Mouse (Mus musculus): ENCODE results near the gene Trp53i11. TPM values are rescaled to one million over a fixed set of nuclear protein-coding genes. Genes with fewer than 3 reads are reported as not detected.

Gene Trp53i11
- total and polyA plus RNA-seq, 3 experiments, result not detected

GRCm38 (mm10) chr2:93237055-93237454 is 49.7 kb downstream of the Trp53i11 start:
- Histone ChIP-seq H3K79me2 (ENCODE audit: control insufficient read depth, insufficient read depth, low read length, poor library complexity) (no peaks in the 10 kb centered on the region), H3K4me3 (ENCODE audit: control insufficient read depth in 1 of 2, insufficient read depth in 1 of 2, low read depth in 2 of 2, low read length in 2 of 2) (no peak overlapping the region), H3K36me3 (ENCODE audit: control insufficient read depth in 1 of 2, insufficient read depth in 2 of 2, low read length in 2 of 2) (no peaks in the 10 kb centered on the region), H3K27ac (ENCODE audit: control insufficient read depth, low read depth, low read length) (no peak overlapping the region), H3K4me1 (ENCODE audit: control insufficient read depth in 1 of 2, insufficient read depth in 2 of 2, low read length in 2 of 2) (no peaks in the 10 kb centered on the region; a peak in 1 of 4 replicates), H3K27me3 (ENCODE audit: control insufficient read depth in 1 of 2, insufficient read depth in 2 of 2, low read length in 2 of 2) (peaks cover 0 to under 1% of the 10 kb centered on the region in 2 experiments; a peak in 1 of 4 replicates), H3K9ac (ENCODE audit: control insufficient read depth, low read depth, low read length, poor library complexity, severe bottlenecking) (no peak overlapping the region), H3K9me3 (replicated peaks; ENCODE audit: insufficient read depth, low read length) (no peaks in the 10 kb centered on the region)
- DNase-seq (ENCODE audit: low read depth, low spot score), result no peak
- TF ChIP-seq EP300 (IDR thresholded peaks at IDR 0.05; ENCODE audit: low read depth in 1 of 2, low read length in 2 of 2) (no peak), GABPA (IDR thresholded peaks at IDR 0.05; ENCODE audit: low read depth, low read length) (no peak), MEF2A (IDR thresholded peaks at IDR 0.05; ENCODE audit: extremely low read depth, insufficient replicate concordance, low read depth, low read length, poor library complexity, severe bottlenecking) (no peak), ZNF384 (IDR thresholded peaks at IDR 0.05; ENCODE audit: low read depth, low read length) (no peak), ZC3H11A (IDR thresholded peaks at IDR 0.05; ENCODE audit: low read depth, low read length) (no peak), ZMIZ1 (IDR thresholded peaks at IDR 0.05; ENCODE audit: low read depth, low read length) (no peak), POLR2AphosphoS5 (IDR thresholded peaks at IDR 0.05; ENCODE audit: borderline replicate concordance, low read depth, low read length) (no peak), POLR2AphosphoS2 (IDR thresholded peaks at IDR 0.05; ENCODE audit: low read length) (no peak), NRF1 (IDR thresholded peaks at IDR 0.05; ENCODE audit: insufficient read depth, low read depth, low read length, poor library complexity, severe bottlenecking) (no peak), ZKSCAN1 (IDR thresholded peaks at IDR 0.05; ENCODE audit: low read depth, low read length) (no peak)

GRCm38 (mm10) chr2:93238864-93239263 is 51.5 kb downstream of the Trp53i11 start:
- H3K27me3 ChIP-seq (ENCODE audit: control insufficient read depth in 1 of 2, insufficient read depth in 2 of 2, low read length in 2 of 2), result peaks cover 0 to 2% of the 10 kb centered on the region in 2 experiments; a peak in 1 of 4 replicates
- TF ChIP-seq SIN3A (IDR thresholded peaks at IDR 0.05; ENCODE audit: low read length) (no peak), RCOR1 (IDR thresholded peaks at IDR 0.05; ENCODE audit: low read depth, low read length) (no peak), MEF2A (IDR thresholded peaks at IDR 0.05; ENCODE audit: extremely low read depth, insufficient replicate concordance, low read depth, low read length, poor library complexity, severe bottlenecking) (no peak), CHD2 (IDR thresholded peaks at IDR 0.05; ENCODE audit: low read length) (no peak), ZNF384 (IDR thresholded peaks at IDR 0.05; ENCODE audit: low read depth, low read length) (no peak), CHD1 (IDR thresholded peaks at IDR 0.05; ENCODE audit: low read depth, low read length) (no peak), GABPA (IDR thresholded peaks at IDR 0.05; ENCODE audit: low read depth, low read length) (no peak), MAZ (IDR thresholded peaks at IDR 0.05; ENCODE audit: low read depth, low read length) (no peak), POLR2AphosphoS2 (IDR thresholded peaks at IDR 0.05; ENCODE audit: low read length) (no peak), UBTF (IDR thresholded peaks at IDR 0.05; ENCODE audit: borderline replicate concordance, insufficient read depth, low read depth, low read length) (no peak), MYC (IDR thresholded peaks at IDR 0.05; ENCODE audit: low read depth, low read length) (no peak), MAFK (IDR thresholded peaks at IDR 0.05; ENCODE audit: borderline replicate concordance, low read depth, low read length) (no peak), POLR2AphosphoS5 (IDR thresholded peaks at IDR 0.05; ENCODE audit: borderline replicate concordance, low read depth, low read length) (no peak), NELFE (IDR thresholded peaks at IDR 0.05; ENCODE audit: low read depth, low read length) (no peak), NRF1 (IDR thresholded peaks at IDR 0.05; ENCODE audit: insufficient read depth, low read depth, low read length, poor library complexity, severe bottlenecking) (no peak), GATA1 (IDR thresholded peaks at IDR 0.05; ENCODE audit: low read depth, low read length) (no peak)
- no peaks in the 10 kb centered on the region; a peak in 1 of 4 replicates for H3K4me1 ChIP-seq (ENCODE audit: control insufficient read depth in 1 of 2, insufficient read depth in 2 of 2, low read length in 2 of 2)
- H3K36me3 ChIP-seq (ENCODE audit: control insufficient read depth in 1 of 2, insufficient read depth in 2 of 2, low read length in 2 of 2), result no peaks in the 10 kb centered on the region
- no peak overlapping the region for H3K4me3 ChIP-seq (ENCODE audit: control insufficient read depth in 1 of 2, insufficient read depth in 1 of 2, low read depth in 2 of 2, low read length in 2 of 2)
- H3K27ac ChIP-seq (ENCODE audit: control insufficient read depth, low read depth, low read length), result no peak overlapping the region
- no peaks in the 10 kb centered on the region for H3K9me3 ChIP-seq (replicated peaks; ENCODE audit: insufficient read depth, low read length)
- no peaks in the 10 kb centered on the region for H3K79me2 ChIP-seq (ENCODE audit: control insufficient read depth, insufficient read depth, low read length, poor library complexity)
- DNase-seq (ENCODE audit: low read depth, low spot score), result no peak
- no peak overlapping the region for H3K9ac ChIP-seq (ENCODE audit: control insufficient read depth, low read depth, low read length, poor library complexity, severe bottlenecking)
